Mouse (Mus musculus) kidney, postnatal 4 days (tissue): ENCODE data around the gene Cdh10.

Source experiments
- DNase-seq, 2 experiments: peaks; one replicate each; pipeline ENCODE4 v3.0.0; 2021; ENCODE audit warnings: mixed read lengths in 2 of 2

The Cdh10 gene

DNA sequence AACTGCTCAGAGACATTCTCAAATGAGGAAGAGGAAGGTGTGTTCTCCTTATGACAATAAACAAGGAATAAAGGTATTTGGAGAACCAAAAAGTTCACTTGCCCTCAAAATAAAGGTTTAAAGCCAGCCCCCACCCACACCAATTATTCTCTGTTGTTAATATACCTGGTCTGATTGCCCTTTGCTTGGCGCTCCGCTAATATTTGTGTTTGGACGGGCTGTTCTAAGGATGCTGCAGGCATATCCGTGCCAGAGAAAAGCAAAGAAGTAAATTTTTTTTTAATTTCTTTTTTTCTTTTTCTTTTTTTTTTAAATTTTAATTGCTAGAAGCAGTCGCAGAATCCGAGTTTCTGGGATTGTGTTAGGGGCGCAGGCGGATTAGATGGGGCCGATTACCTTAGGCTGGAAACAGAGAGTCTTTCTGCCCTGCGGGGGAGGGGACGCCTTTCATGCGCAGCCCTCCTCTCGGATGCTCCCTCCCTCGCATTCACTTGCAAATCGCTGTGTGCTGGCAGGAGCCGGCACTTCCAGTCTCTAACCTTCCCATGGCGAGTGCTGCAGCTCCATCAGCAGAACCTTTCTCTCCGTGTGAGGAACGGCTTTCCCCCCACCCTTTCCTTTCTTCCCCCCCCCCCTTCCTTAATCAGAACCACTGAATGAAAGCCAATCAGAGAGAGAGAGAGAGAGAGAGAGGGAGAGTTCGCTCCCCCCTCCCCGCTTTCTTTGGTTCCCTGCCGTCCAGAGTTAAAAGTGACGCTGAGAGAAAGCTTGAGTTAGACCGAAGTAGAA is at the start of gene Cdh10:
Gene Cdh10 (plus strand): TSS at position 763 of the 789 bp plus-strand sequence.
- peak; percentile 37 to 57 for DNase-seq

GRCm38 (mm10) chr15:18809148-18809827 is 9.5 kb upstream of the Cdh10 start:
- DNase-seq: no peak

GRCm38 (mm10) chr15:18817707-18818106 is 1.0 kb upstream of the Cdh10 start:
- DNase-seq: no peak

DNA sequence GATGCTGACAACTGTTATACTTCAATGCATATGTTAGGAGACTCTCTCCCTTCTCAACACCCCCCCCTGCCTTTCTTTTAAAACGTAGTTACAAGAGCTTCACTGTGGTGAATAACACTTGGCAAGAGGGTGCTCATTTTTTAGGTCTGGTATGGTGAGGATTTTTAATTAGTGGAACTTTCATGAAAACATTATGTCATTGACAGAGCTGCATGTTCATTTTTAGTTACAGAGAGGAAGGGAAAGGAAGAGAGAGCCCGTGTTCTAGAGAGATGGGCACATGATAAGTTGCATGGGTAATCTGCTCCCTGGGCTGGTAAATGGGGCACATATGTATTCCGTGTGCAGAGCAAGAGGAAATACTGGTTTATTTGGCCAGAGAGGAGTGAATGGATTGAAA is 1.5 kb downstream of the Cdh10 start:
- DNase-seq: no peak

DNA sequence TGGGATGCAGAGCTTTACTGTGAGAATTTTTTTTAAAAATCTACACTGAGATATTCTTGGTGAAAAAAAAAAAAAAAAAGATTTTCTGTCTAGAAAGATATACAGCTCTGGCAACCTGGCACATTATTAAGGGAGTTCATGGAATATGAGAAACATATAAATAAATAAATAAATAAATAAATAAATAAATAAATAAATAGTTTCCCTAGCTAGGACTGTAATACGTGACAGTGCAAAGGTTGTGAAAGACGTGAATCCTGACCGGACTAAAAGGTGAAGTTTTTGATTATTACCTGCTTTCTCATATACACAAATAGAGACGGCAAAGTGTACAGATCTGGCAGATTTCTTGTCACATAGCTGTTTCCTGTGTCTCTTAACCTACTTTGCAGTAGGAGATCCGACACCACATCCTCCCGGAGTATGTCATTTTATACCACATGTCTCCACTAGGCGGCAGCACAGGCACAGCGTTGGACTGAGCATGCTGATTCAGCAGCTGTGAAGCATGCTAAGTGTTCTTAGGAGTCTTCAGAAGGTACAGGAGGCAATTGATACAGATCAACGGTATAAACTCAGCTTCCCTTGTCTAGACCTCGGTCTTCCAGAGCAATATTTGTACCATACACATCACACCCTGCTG is 2.5 kb downstream of the Cdh10 start:
- peak; percentile 88 for DNase-seq

DNA sequence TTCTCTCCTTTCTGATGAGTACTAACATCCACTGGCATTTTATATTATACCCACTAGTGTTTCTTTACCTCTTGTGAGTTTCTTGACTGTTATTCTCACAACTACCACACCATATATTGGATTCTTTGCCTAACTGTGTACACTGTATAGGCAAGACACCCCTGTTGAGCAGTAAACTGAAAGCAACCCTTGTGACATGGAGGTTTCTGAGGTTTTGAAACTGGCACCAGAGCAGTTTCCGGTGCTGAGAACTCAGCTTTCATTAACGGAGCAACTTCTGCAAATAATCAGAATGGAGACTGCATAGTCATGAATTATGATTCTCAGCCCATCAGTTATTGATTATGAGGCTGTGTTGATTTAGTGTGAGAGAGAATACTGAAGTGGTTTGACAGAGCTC is 4.7 kb downstream of the Cdh10 start:
- DNase-seq: no peak

DNA sequence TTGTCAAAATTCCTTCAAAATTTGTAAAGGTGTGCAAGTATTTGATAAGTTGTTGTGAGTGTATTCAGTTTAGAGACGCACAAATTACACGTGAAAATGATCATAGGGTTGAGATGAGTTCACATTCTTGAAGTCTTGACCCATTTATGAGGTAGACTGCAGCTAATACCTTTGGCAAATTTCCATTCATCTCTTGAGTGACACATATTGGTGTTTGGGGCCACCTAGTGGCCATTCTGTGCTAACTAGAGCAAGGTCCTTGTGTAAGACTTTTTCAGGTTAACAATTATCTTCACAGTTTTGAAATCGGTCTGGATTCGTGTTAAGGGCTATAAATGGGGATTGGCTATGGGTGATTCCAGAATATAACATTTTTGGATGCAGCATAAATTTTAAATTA is 13.5 kb downstream of the Cdh10 start:
- DNase-seq: peak; percentile 59 to 68

GRCm38 (mm10) chr15:18841769-18842168 is 23.0 kb downstream of the Cdh10 start:
- DNase-seq: no peak

DNA sequence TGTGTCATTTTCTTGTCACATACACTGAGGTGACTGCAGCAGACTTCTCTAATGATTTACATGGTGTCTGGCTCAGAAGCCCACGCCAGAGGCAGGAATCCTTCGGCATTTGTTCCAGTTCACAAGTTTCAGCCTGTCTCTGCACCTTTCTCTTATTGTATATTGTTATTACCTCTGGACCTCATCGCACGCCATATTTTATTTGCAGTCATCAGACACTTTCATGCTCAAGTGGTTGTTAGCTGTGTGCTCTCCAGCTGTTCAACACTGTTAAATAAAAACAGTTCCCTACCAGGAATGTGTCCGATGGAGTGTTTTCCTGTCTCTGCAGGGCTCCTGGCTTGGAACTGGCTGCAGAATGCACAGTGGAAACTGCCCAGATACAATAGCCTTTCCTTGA is 26.1 kb downstream of the Cdh10 start:
- no peak for DNase-seq

DNA sequence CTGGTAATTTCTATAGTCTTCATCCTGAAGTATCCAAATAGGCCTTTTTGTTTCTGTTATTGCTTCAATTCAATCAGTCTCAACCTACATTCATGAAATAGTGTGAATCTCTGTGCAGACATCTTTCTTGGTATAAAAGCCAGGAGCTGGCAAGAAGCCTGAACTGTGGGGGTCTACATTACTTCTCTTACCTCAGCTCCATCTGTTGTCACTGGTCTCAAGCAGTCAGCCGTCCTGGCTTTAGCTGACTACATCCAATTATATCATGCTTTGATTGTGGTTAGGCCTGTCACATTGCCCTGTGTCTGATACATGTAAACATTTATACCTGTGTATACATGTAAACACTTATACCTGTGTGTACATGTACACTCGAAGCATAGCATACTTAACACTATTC is 31.8 kb downstream of the Cdh10 start:
- DNase-seq: no peak

DNA sequence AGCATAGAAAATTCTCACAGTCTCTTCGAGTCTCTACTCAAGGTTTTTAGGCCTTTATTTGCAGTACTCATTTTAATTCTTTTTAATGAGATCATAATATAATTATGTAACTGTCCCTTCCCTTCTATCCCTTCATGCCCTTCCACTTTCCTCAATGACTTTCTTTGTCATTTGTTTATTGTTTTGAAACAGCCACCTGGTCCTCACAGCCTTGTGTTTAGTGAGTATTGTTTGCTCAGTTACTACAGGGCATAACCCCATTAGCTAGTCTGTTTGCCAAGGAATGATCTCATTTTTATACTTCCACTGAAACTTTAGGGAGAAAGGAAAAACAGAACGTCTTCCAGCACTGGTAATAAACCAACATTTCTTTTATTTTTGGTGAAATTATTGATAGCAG is 39.4 kb downstream of the Cdh10 start:
- no peak for DNase-seq

GRCm38 (mm10) chr15:18869871-18870270 is 51.1 kb downstream of the Cdh10 start:
- no peak for DNase-seq

GRCm38 (mm10) chr15:18881467-18881866 is 62.7 kb downstream of the Cdh10 start:
- no peak for DNase-seq

GRCm38 (mm10) chr15:18886673-18887072 is 67.9 kb downstream of the Cdh10 start:
- DNase-seq: no peak

- no peak for DNase-seq
These were observed 70.2 kb downstream of the Cdh10 start for GRCm38 (mm10) chr15:18888912-18889311.

- no peak for DNase-seq
These were observed 71.6 kb downstream of the Cdh10 start for GRCm38 (mm10) chr15:18890358-18890757.

DNA sequence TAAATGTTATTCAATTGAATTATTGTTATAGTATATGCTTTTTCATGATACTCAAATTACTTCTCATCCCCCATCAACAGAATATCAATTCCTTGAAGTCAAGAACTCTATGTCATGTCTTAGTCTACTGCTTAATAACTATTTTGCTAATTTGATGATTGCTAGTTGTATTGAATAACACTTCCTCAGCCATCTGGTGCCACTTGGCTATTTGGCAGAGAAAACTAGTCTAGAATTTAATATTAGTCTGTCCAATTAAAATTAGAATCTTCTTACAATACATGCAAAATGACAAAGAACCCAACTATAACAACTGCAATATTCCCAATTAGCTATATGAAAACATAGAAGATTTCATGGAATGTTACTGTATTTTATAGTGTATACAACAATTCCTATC is 82.0 kb downstream of the Cdh10 start:
- DNase-seq: no peak

- no peak for DNase-seq
These were observed 85.4 kb downstream of the Cdh10 start for GRCm38 (mm10) chr15:18904131-18904530.

DNA sequence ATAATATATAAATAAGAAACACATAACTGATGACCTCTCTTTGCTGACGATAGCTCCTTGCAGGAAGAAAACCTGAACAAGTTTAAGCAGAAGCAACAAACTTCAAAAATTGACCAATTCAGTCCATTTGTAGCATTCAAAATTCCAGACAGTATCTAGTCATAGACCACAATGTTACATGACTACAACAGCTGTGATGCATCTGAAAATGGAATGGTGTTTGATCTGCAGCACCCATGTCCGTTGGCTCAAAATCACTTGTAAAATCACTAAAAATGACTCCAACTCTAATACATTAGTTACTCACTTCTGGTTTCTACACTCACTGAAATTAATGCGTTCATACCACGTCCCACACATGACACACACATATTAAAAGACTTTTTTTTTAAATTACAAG is 91.9 kb downstream of the Cdh10 start:
- DNase-seq: no peak

DNA sequence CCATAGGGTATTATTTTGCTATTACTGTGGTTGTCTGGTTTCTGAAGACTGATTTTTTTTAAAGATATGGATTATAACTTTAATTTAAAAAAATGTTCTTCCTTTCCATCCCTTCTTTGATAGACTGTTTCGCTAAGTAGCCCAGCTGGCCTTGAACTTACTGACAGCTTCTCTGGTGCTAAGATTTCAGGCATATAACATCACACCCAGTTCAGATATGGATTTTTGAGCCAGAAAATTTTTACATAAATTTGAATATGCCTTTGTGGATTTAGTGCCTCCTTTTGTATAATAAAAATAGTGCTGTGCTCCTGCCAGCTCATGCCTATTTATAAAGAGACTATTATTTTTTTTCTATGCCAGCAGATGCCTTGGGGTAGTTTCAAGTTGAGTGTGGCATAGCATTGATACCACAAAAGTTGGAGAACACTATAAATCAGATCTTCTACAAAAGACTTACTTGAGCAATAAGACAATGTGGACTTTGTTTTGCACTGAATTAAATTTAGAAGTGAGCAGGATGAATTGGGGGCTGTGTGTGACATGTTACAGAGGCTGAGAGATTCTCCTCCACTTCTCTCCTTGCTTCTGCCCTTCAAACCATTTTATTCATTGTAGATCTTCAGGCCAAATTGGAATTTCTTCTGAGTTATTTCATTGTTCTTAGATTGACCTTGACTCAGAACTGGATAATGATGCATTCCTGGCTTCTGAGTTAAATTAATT is 106.8 kb downstream of the Cdh10 start:
- DNase-seq: no peak

- no peak for DNase-seq
These were observed 108.2 kb downstream of the Cdh10 start for GRCm38 (mm10) chr15:18926964-18927363.

- DNase-seq: no peak
These were observed 133.5 kb downstream of the Cdh10 start for GRCm38 (mm10) chr15:18952266-18952665.

GRCm38 (mm10) chr15:18975041-18975440 is 156.3 kb downstream of the Cdh10 start:
- DNase-seq: no peak
